Comparison of ENCODE assay signal across 8 mouse cellular contexts in the genomic region with DNA sequence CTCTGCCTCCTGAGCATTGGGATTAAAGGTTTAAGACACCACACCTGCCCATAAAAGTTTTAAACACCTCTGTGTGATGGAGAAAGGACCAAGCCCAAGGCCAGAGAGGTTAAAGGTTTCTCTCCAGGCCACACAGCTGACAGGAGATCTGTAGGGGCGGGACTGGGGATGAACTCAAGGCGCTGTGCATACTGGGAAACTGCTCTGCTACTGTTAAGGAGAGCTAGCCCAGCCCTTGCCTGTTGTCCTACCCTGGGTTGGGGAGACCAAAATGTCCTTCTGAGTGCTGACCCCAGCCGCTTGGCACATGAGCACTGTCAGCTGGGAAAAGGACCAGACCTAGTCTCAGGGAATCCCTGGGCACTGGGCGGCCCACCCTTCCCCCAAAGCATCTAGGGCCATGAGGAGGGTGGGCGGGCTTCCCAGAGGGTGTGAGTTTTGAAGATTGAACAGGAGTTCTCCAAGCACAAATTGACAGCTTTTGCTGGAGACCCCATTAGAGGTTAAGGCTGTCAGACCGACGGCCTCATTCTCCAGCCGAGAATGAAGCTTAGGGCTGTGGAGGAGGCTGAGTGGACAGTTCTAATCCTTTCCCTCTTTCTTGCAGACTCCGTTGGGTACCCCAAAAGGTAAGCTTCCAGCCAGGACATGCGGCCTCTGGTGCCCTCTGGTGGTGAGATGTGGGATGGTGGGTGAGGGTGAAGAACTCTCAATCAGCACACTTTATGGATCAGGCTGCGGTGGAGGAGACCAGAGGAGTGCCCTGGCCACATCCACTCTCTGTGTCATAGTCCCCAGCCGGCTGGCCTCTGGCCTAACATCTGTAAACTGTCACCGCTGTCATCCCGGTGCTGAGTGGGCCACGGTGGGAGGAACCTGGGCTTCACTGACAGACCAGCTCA. TPM values are rescaled to one million over a fixed set of nuclear protein-coding genes. Genes with fewer than 3 reads are reported as not detected.
DNase-seq lines count a peak whose midpoint lies in the region; ATAC-seq and TF ChIP-seq lines count a peak whose summit lies in the region.

No protein-coding gene starts in this region.

- no peaks in the 10 kb centered on the region for H3K36me3 ChIP-seq in C2C12 (ENCODE audit: control insufficient read depth, insufficient read depth)
- H3K36me3 ChIP-seq in forebrain, embryonic 10.5 days (replicated peaks) = peaks cover 79% of the 10 kb centered on the region
- no peaks in the 10 kb centered on the region for H3K36me3 ChIP-seq in heart, embryonic 16.5 days (ENCODE audit: control insufficient read depth, insufficient read depth)
- H3K36me3 ChIP-seq in liver, embryonic 14.5 days (replicated peaks; ENCODE audit: control insufficient read depth, insufficient read depth, low read depth) = no peaks in the 10 kb centered on the region
- H3K36me3 ChIP-seq in neural tube, embryonic 11.5 days (ENCODE audit: control insufficient read depth, insufficient read depth, low read length) = peaks cover 13% of the 10 kb centered on the region
- 0 out of 2 replicates have a peak, but pooled peaks cover 3% of the 10 kb centered on the region for H3K36me3 ChIP-seq in stomach, postnatal 0 days (ENCODE audit: control insufficient read depth, insufficient read depth, low read length)

- no peaks in the 10 kb centered on the region for H3K9me3 ChIP-seq in forebrain, embryonic 10.5 days
- H3K9me3 ChIP-seq in heart, embryonic 16.5 days (replicated peaks; ENCODE audit: control insufficient read depth, low read length) = no peaks in the 10 kb centered on the region
- no peaks in the 10 kb centered on the region for H3K9me3 ChIP-seq in liver, embryonic 14.5 days (ENCODE audit: control insufficient read depth, low read length)
- H3K9me3 ChIP-seq in neural tube, embryonic 11.5 days (ENCODE audit: control insufficient read depth, low read length) = no peaks in the 10 kb centered on the region
- no peaks in the 10 kb centered on the region for H3K9me3 ChIP-seq in stomach, postnatal 0 days (ENCODE audit: control insufficient read depth, low read length)

- no peak overlapping the region for H3K4me3 ChIP-seq in C2C12 (ENCODE audit: insufficient read depth, poor library complexity, severe bottlenecking)
- H3K4me3 ChIP-seq in forebrain, embryonic 10.5 days = no peak overlapping the region
- no peak overlapping the region for H3K4me3 ChIP-seq in heart, embryonic 16.5 days (ENCODE audit: low read length)
- H3K4me3 ChIP-seq in liver, embryonic 14.5 days (ENCODE audit: insufficient read depth in 1 of 2, low read depth in 2 of 2, low read length in 2 of 2) = no peak overlapping the region
- no peak overlapping the region for H3K4me3 ChIP-seq in neural tube, embryonic 11.5 days (ENCODE audit: low read depth, low read length)
- H3K4me3 ChIP-seq in stomach, postnatal 0 days (ENCODE audit: low read depth, low read length) = no peak overlapping the region

- no peak for TF ChIP-seq POLR2A in brain, embryonic 14.5 days (IDR thresholded peaks at IDR 0.05; ENCODE audit: borderline replicate concordance, extremely low read depth, insufficient read depth, insufficient read length, poor library complexity, severe bottlenecking)

- DNase-seq in brain, embryonic 14.5 days (ENCODE audit: low read depth) = peak; percentile 86
- DNase-seq in forebrain, embryonic 10.5 days (ENCODE audit: extremely low spot score, low spot score) = peak; percentile 84
- peak; percentile 88 for DNase-seq in kidney, postnatal 14 days
- peak; percentile 31 to 50 (median 35) for DNase-seq in liver, embryonic 14.5 days (ENCODE audit: low read depth in 3 of 3, low spot score in 3 of 3)
- peak; percentile 89 for DNase-seq in neural tube, embryonic 11.5 days (ENCODE audit: low spot score)
- peak; percentile 86 for DNase-seq in stomach, postnatal 0 days (ENCODE audit: low spot score)

- TF ChIP-seq EP300 in liver, embryonic 14.5 days (IDR thresholded peaks at IDR 0.05; ENCODE audit: low read depth) = no peak
- no peak for TF ChIP-seq EP300 in stomach, postnatal 0 days (optimal IDR thresholded peaks at IDR 0.05)

- 34% methylated on average over 15 of the region's 15 CpGs for WGBS in forebrain, embryonic 10.5 days
- 23% methylated on average over 15 of the region's 15 CpGs for WGBS in heart, embryonic 16.5 days
- 24% methylated on average over 15 of the region's 15 CpGs for WGBS in liver, embryonic 14.5 days (ENCODE audit: insufficient replicate concordance)
- 27% methylated on average over 15 of the region's 15 CpGs for WGBS in neural tube, embryonic 11.5 days
- 30% methylated on average over 15 of the region's 15 CpGs for WGBS in stomach, postnatal 0 days

- peaks cover 23% of the 10 kb centered on the region for H3K4me1 ChIP-seq in forebrain, embryonic 10.5 days
- H3K4me1 ChIP-seq in heart, embryonic 16.5 days (ENCODE audit: control insufficient read depth, insufficient read depth, low read length) = no peaks in the 10 kb centered on the region
- H3K4me1 ChIP-seq in liver, embryonic 14.5 days (replicated peaks; ENCODE audit: control insufficient read depth in 2 of 2, insufficient read depth in 2 of 2, low read length in 1 of 2) = peaks cover 1 to 5% of the 10 kb centered on the region in 2 experiments
- H3K4me1 ChIP-seq in neural tube, embryonic 11.5 days (ENCODE audit: control insufficient read depth, insufficient read depth, low read length) = peaks cover 5% of the 10 kb centered on the region; the same call in 1 of the 2 replicates
- no peaks in the 10 kb centered on the region for H3K4me1 ChIP-seq in stomach, postnatal 0 days (replicated peaks; ENCODE audit: control insufficient read depth, insufficient read depth)

- no peaks in the 10 kb centered on the region for H3K27me3 ChIP-seq in C2C12 (ENCODE audit: control insufficient read depth, insufficient read depth, insufficient read length)
- no peaks in the 10 kb centered on the region for H3K27me3 ChIP-seq in forebrain, embryonic 10.5 days (ENCODE audit: poor library complexity, severe bottlenecking)
- H3K27me3 ChIP-seq in heart, embryonic 16.5 days (ENCODE audit: control insufficient read depth, insufficient read depth, low read length) = no peaks in the 10 kb centered on the region
- H3K27me3 ChIP-seq in liver, embryonic 14.5 days (ENCODE audit: control insufficient read depth, insufficient read depth, low read length) = no peaks in the 10 kb centered on the region
- H3K27me3 ChIP-seq in neural tube, embryonic 11.5 days (ENCODE audit: control insufficient read depth, insufficient read depth, low read length) = no peaks in the 10 kb centered on the region
- no peaks in the 10 kb centered on the region for H3K27me3 ChIP-seq in stomach, postnatal 0 days (ENCODE audit: control insufficient read depth, insufficient read depth, low read length)

- H3K9ac ChIP-seq in heart, embryonic 16.5 days (ENCODE audit: low read length) = no peak overlapping the region
- no peak overlapping the region for H3K9ac ChIP-seq in liver, embryonic 14.5 days (replicated peaks)
- H3K9ac ChIP-seq in neural tube, embryonic 11.5 days (ENCODE audit: low read length) = no peak overlapping the region
- no peak overlapping the region for H3K9ac ChIP-seq in stomach, postnatal 0 days (ENCODE audit: low read length)

- H3K79me3 ChIP-seq in C2C12 (ENCODE audit: low read depth) = no peaks in the 10 kb centered on the region

- 0 out of 2 replicates have a peak, but pooled peaks have one; percentile 12 for ATAC-seq in heart, embryonic 16.5 days (replicated peaks; ENCODE audit: extremely low read depth, insufficient read depth, low FRiP score)
- ATAC-seq in liver, embryonic 14.5 days (ENCODE audit: insufficient read depth) = peak; percentile 26; the same call in 1 of the 2 replicates
- peak; percentile 40; the same call in 1 of the 2 replicates for ATAC-seq in neural tube, embryonic 11.5 days (ENCODE audit: insufficient read depth, low FRiP score, low TSS enrichment)
- ATAC-seq in stomach, postnatal 0 days (ENCODE audit: low FRiP score, low TSS enrichment) = peak; percentile 41

- no peak overlapping the region for H3ac ChIP-seq in C2C12 (ENCODE audit: control insufficient read depth, insufficient read length, low read depth)

- H3K27ac ChIP-seq in forebrain, embryonic 10.5 days = no peak overlapping the region
- H3K27ac ChIP-seq in heart, embryonic 16.5 days (ENCODE audit: low read length) = no peak overlapping the region
- no peak overlapping the region for H3K27ac ChIP-seq in liver, embryonic 14.5 days
- no peak overlapping the region for H3K27ac ChIP-seq in neural tube, embryonic 11.5 days (ENCODE audit: low read depth, low read length)
- no peak overlapping the region for H3K27ac ChIP-seq in stomach, postnatal 0 days (replicated peaks)

- H3K79me2 ChIP-seq in C2C12 (ENCODE audit: control insufficient read depth, insufficient read depth) = no peaks in the 10 kb centered on the region

- no peak overlapping the region for H3K4me2 ChIP-seq in heart, embryonic 16.5 days (ENCODE audit: low read depth, low read length)
- H3K4me2 ChIP-seq in liver, embryonic 14.5 days (ENCODE audit: low read depth) = no peak overlapping the region
- H3K4me2 ChIP-seq in neural tube, embryonic 11.5 days (ENCODE audit: low read depth) = no peak overlapping the region
- H3K4me2 ChIP-seq in stomach, postnatal 0 days (replicated peaks; ENCODE audit: low read depth) = no peak overlapping the region

- peak; percentile 88 for TF ChIP-seq CTCF in C2C12 (IDR thresholded peaks at IDR 0.05; ENCODE audit: control insufficient read depth, insufficient read depth, insufficient read length)
- peak; percentile 99 for TF ChIP-seq CTCF in brain, embryonic 14.5 days (IDR thresholded peaks at IDR 0.05; ENCODE audit: borderline replicate concordance, extremely low read depth, insufficient read depth, insufficient read length)
- peak; percentile 98 for TF ChIP-seq CTCF in liver, embryonic 14.5 days (IDR thresholded peaks at IDR 0.05; ENCODE audit: low read depth)
- peak; percentile 97 for TF ChIP-seq CTCF in stomach, postnatal 0 days (IDR thresholded peaks at IDR 0.05; ENCODE audit: low read depth)

RNA-seq across cellular contexts. Expression of gene Misp, which starts 8.8 kb away (rescaled TPM):
- not detected for polyA plus RNA-seq in C2C12 (2012; fragmentation: generic; extraction: Trizol)
- 0.59 and 1.1 TPM in 2 replicates for polyA plus RNA-seq in brain, embryonic 14.5 days (2012; rRNA removed)
- 0.18 and 1.0 TPM in 2 replicates for polyA plus RNA-seq in forebrain, embryonic 10.5 days (2016; fragmentation: Nextera tagmentation; extraction: Ambion mirVana)
- 1.8 and 1.9 TPM in 2 replicates for polyA plus RNA-seq in heart, embryonic 16.5 days (2015; fragmentation: Nextera tagmentation; extraction: Ambion mirVana)
- polyA plus RNA-seq in liver, embryonic 14.5 days (2012; rRNA removed) = 0.13 and 0.18 TPM in 2 replicates
- 0.41 TPM in 1 of 2 replicates, not detected in the other for polyA plus RNA-seq in liver, embryonic 14.5 days (2014; fragmentation: Nextera tagmentation; extraction: Ambion mirVana)
- polyA plus RNA-seq in neural tube, embryonic 11.5 days (2014; fragmentation: Nextera tagmentation; extraction: Ambion mirVana) = 0.77 and 1.6 TPM in 2 replicates
- polyA plus RNA-seq in stomach, postnatal 0 days (2015; fragmentation: Nextera tagmentation; extraction: Ambion mirVana) = 57.6 and 58.0 TPM in 2 replicates

RNA-seq across cellular contexts. Expression of gene Palm, which starts 18.6 kb away (rescaled TPM):
- 39.9 TPM for polyA plus RNA-seq in C2C12 (2012; fragmentation: generic; extraction: Trizol)
- 157 and 219 TPM in 2 replicates for polyA plus RNA-seq in brain, embryonic 14.5 days (2012; rRNA removed)
- polyA plus RNA-seq in forebrain, embryonic 10.5 days (2016; fragmentation: Nextera tagmentation; extraction: Ambion mirVana) = 114 and 119 TPM in 2 replicates
- polyA plus RNA-seq in heart, embryonic 16.5 days (2015; fragmentation: Nextera tagmentation; extraction: Ambion mirVana) = 59.6 and 67.6 TPM in 2 replicates
- 3.4 and 3.5 TPM in 2 replicates for polyA plus RNA-seq in liver, embryonic 14.5 days (2012; rRNA removed)
- polyA plus RNA-seq in liver, embryonic 14.5 days (2014; fragmentation: Nextera tagmentation; extraction: Ambion mirVana) = 4.0 and 4.1 TPM in 2 replicates
- 150 and 155 TPM in 2 replicates for polyA plus RNA-seq in neural tube, embryonic 11.5 days (2014; fragmentation: Nextera tagmentation; extraction: Ambion mirVana)
- polyA plus RNA-seq in stomach, postnatal 0 days (2015; fragmentation: Nextera tagmentation; extraction: Ambion mirVana) = 27.8 and 29.1 TPM in 2 replicates

RNA-seq across cellular contexts. Expression of gene Prss57, which starts 21.2 kb away (rescaled TPM):
- polyA plus RNA-seq in C2C12 (2012; fragmentation: generic; extraction: Trizol) = not detected
- polyA plus RNA-seq in brain, embryonic 14.5 days (2012; rRNA removed) = 0.05 and 0.14 TPM in 2 replicates
- not detected in 2 replicates for polyA plus RNA-seq in forebrain, embryonic 10.5 days (2016; fragmentation: Nextera tagmentation; extraction: Ambion mirVana)
- 2.9 and 7.9 TPM in 2 replicates for polyA plus RNA-seq in heart, embryonic 16.5 days (2015; fragmentation: Nextera tagmentation; extraction: Ambion mirVana)
- 1.6 TPM in 2 replicates for polyA plus RNA-seq in liver, embryonic 14.5 days (2012; rRNA removed)
- 3.2 and 4.9 TPM in 2 replicates for polyA plus RNA-seq in liver, embryonic 14.5 days (2014; fragmentation: Nextera tagmentation; extraction: Ambion mirVana)
- polyA plus RNA-seq in neural tube, embryonic 11.5 days (2014; fragmentation: Nextera tagmentation; extraction: Ambion mirVana) = 0.23 TPM in 1 of 2 replicates, not detected in the other
- polyA plus RNA-seq in stomach, postnatal 0 days (2015; fragmentation: Nextera tagmentation; extraction: Ambion mirVana) = 0.04 and 0.15 TPM in 2 replicates

RNA-seq across cellular contexts. Expression of gene Fstl3, which starts 34.9 kb away (rescaled TPM):
- polyA plus RNA-seq in C2C12 (2012; fragmentation: generic; extraction: Trizol) = 12.1 TPM
- 1.7 and 2.2 TPM in 2 replicates for polyA plus RNA-seq in brain, embryonic 14.5 days (2012; rRNA removed)
- polyA plus RNA-seq in forebrain, embryonic 10.5 days (2016; fragmentation: Nextera tagmentation; extraction: Ambion mirVana) = 1.1 and 1.5 TPM in 2 replicates
- 22.6 and 26.7 TPM in 2 replicates for polyA plus RNA-seq in heart, embryonic 16.5 days (2015; fragmentation: Nextera tagmentation; extraction: Ambion mirVana)
- 0.54 and 0.56 TPM in 2 replicates for polyA plus RNA-seq in liver, embryonic 14.5 days (2012; rRNA removed)
- polyA plus RNA-seq in liver, embryonic 14.5 days (2014; fragmentation: Nextera tagmentation; extraction: Ambion mirVana) = 0.18 and 0.23 TPM in 2 replicates
- 1.3 and 1.7 TPM in 2 replicates for polyA plus RNA-seq in neural tube, embryonic 11.5 days (2014; fragmentation: Nextera tagmentation; extraction: Ambion mirVana)
- polyA plus RNA-seq in stomach, postnatal 0 days (2015; fragmentation: Nextera tagmentation; extraction: Ambion mirVana) = 14.1 and 17.6 TPM in 2 replicates

RNA-seq across cellular contexts. Expression of gene Ptbp1, which starts 42.2 kb away (rescaled TPM):
- polyA plus RNA-seq in C2C12 (2012; fragmentation: generic; extraction: Trizol) = 345 TPM
- 183 and 194 TPM in 2 replicates for polyA plus RNA-seq in brain, embryonic 14.5 days (2012; rRNA removed)
- polyA plus RNA-seq in forebrain, embryonic 10.5 days (2016; fragmentation: Nextera tagmentation; extraction: Ambion mirVana) = 370 and 377 TPM in 2 replicates
- polyA plus RNA-seq in heart, embryonic 16.5 days (2015; fragmentation: Nextera tagmentation; extraction: Ambion mirVana) = 125 and 146 TPM in 2 replicates
- 118 and 126 TPM in 2 replicates for polyA plus RNA-seq in liver, embryonic 14.5 days (2012; rRNA removed)
- polyA plus RNA-seq in liver, embryonic 14.5 days (2014; fragmentation: Nextera tagmentation; extraction: Ambion mirVana) = 84.5 and 99.8 TPM in 2 replicates
- polyA plus RNA-seq in neural tube, embryonic 11.5 days (2014; fragmentation: Nextera tagmentation; extraction: Ambion mirVana) = 215 and 216 TPM in 2 replicates
- 99.3 and 103 TPM in 2 replicates for polyA plus RNA-seq in stomach, postnatal 0 days (2015; fragmentation: Nextera tagmentation; extraction: Ambion mirVana)

Comparison
In these comparisons a context has a peak if more than half of its experiments do, and no peak if none do; other contexts are left out.
1. DNase-seq: peak in every context shown above with its lines; median percentile 89 in neural tube, embryonic 11.5 days; 88 in kidney, postnatal 14 days; 86 in brain, embryonic 14.5 days; 86 in stomach, postnatal 0 days; 84 in forebrain, embryonic 10.5 days; 35 in liver, embryonic 14.5 days.
2. RNA of gene Misp, which starts 8.8 kb away (polyA plus RNA-seq): 57.6 to 58.0 TPM in stomach, postnatal 0 days; 1.8 to 1.9 TPM in heart, embryonic 16.5 days, 0.77 to 1.6 TPM in neural tube, embryonic 11.5 days, 0.59 to 1.1 TPM in brain, embryonic 14.5 days, 0.18 to 1.0 TPM in forebrain, embryonic 10.5 days, 0.13 to 0.41 TPM in liver, embryonic 14.5 days and not detected in C2C12 (single experiment); every median in the first group is over 10 times any median in the second.
3. Peak in every context shown above with its lines, with median percentiles within 50 percentile points of each other: CTCF ChIP-seq and ATAC-seq.